Mouse (Mus musculus) MEL (cell line): ENCODE measurements around the gene Cyp2d10. TPM values are rescaled to one million over a fixed set of nuclear protein-coding genes. Genes with fewer than 3 reads are reported as not detected.
"Not testable (repeated sequence)": the region's sequence is repeated elsewhere in the genome, so short reads cannot be mapped to it uniquely, and the experiment has no call there.

Experiments used
- DNase-seq: peaks from one replicate; pipeline ENCODE4 v3.0.0; 2011; ENCODE audit warnings: low read depth, low spot score
- H3K27ac ChIP-seq: 2 replicates; pipeline ENCODE4 v1.5.1; 2012; ENCODE audit warnings: low read depth, mild to moderate bottlenecking, control low read depth, low read length, moderate library complexity; ENCODE audit not compliant: control insufficient read depth
- H3K27me3 ChIP-seq, 2 experiments: fragments of 150-350 bp in 1 of 2; sonication (generic) in 1 of 2; 2 replicates each; pipeline ENCODE4 v1.6.1; 2012; ENCODE audit warnings: low read length in 2 of 2, mild to moderate bottlenecking in 2 of 2, improper control_type of control experiment in 1 of 2, moderate library complexity in 1 of 2; ENCODE audit not compliant: insufficient read depth in 2 of 2, control insufficient read depth in 1 of 2
- H3K36me3 ChIP-seq, 2 experiments: 2 replicates each; pipeline ENCODE4 v1.6.1; 2012 to 2014; ENCODE audit warnings: low read length in 2 of 2, improper control_type of control experiment in 1 of 2, inconsistent platforms in 1 of 2, mild to moderate bottlenecking in 1 of 2; ENCODE audit not compliant: insufficient read depth in 2 of 2, control insufficient read depth in 1 of 2
- H3K4me1 ChIP-seq, 2 experiments: fragments of 150-350 bp in 1 of 2; sonication (generic) in 1 of 2; 2 replicates each; pipeline ENCODE4 v1.6.1; 2012; ENCODE audit warnings: low read length in 2 of 2, improper control_type of control experiment in 1 of 2, mild to moderate bottlenecking in 1 of 2; ENCODE audit not compliant: insufficient read depth in 2 of 2, control insufficient read depth in 1 of 2
- H3K4me3 ChIP-seq, 2 experiments: fragments of 150-350 bp in 1 of 2; sonication (generic) in 1 of 2; 2 replicates each; pipeline ENCODE4 v1.5.1; 2012; ENCODE audit warnings: low read depth in 2 of 2, low read length in 2 of 2, mild to moderate bottlenecking in 2 of 2, moderate library complexity in 2 of 2, control low read depth in 1 of 2, improper control_type of control experiment in 1 of 2; ENCODE audit not compliant: control insufficient read depth in 1 of 2, insufficient read depth in 1 of 2
- H3K79me2 ChIP-seq: 2 replicates; pipeline ENCODE4 v1.6.1; 2012; ENCODE audit warnings: mild to moderate bottlenecking, low read length, moderate library complexity; ENCODE audit not compliant: control insufficient read depth, poor library complexity, insufficient read depth
- H3K9ac ChIP-seq: 2 replicates; pipeline ENCODE4 v1.6.1; 2012; ENCODE audit warnings: low read depth, mild to moderate bottlenecking, control low read depth, low read length, moderate library complexity; ENCODE audit not compliant: control insufficient read depth, poor library complexity, severe bottlenecking
- H3K9me3 ChIP-seq: fragments of 150-350 bp; sonication (generic); replicated peaks from 2 replicates; pipeline ENCODE4 v1.6.1; 2012; ENCODE audit warnings: mild to moderate bottlenecking, low read length, improper control_type of control experiment, moderate library complexity; ENCODE audit not compliant: insufficient read depth
- CHD1 ChIP-seq: IDR thresholded peaks from 2 replicates; pipeline ENCODE4 v1.6.1; 2012; ENCODE audit warnings: low read depth, mild to moderate bottlenecking, inconsistent platforms, low read length, improper control_type of control experiment
- ELF1 ChIP-seq: IDR thresholded peaks from 2 replicates; pipeline ENCODE4 v1.6.1; 2014; ENCODE audit warnings: low read depth, mild to moderate bottlenecking, inconsistent platforms, low read length, improper control_type of control experiment, moderate library complexity
- MAX ChIP-seq: IDR thresholded peaks from 2 replicates; pipeline ENCODE4 v1.6.1; 2011; ENCODE audit warnings: low read length, improper control_type of control experiment
- MYC ChIP-seq: IDR thresholded peaks from 2 replicates; pipeline ENCODE4 v1.6.1; 2011; ENCODE audit warnings: low read depth, mild to moderate bottlenecking, low read length, improper control_type of control experiment, moderate library complexity
- POLR2AphosphoS5 ChIP-seq: IDR thresholded peaks from 2 replicates; pipeline ENCODE4 v1.6.1; 2012; ENCODE audit warnings: low read depth, borderline replicate concordance, mild to moderate bottlenecking, inconsistent platforms, low read length, moderate library complexity, mixed read lengths
- RAD21 ChIP-seq: IDR thresholded peaks from 2 replicates; pipeline ENCODE4 v1.6.1; 2011; ENCODE audit warnings: mild to moderate bottlenecking, low read depth, low read length, improper control_type of control experiment
- SIN3A ChIP-seq: IDR thresholded peaks from 2 replicates; pipeline ENCODE4 v1.6.1; 2012; ENCODE audit warnings: low read length, improper control_type of control experiment, inconsistent platforms
- UBTF ChIP-seq: IDR thresholded peaks from 2 replicates; pipeline ENCODE4 v1.6.1; 2012; ENCODE audit warnings: low read depth, mild to moderate bottlenecking, inconsistent platforms, low read length, improper control_type of control experiment, moderate library complexity, borderline replicate concordance; ENCODE audit not compliant: insufficient read depth
- ZNF384 ChIP-seq: IDR thresholded peaks from 2 replicates; pipeline ENCODE4 v1.6.1; 2012; ENCODE audit warnings: low read depth, mild to moderate bottlenecking, inconsistent platforms, low read length, improper control_type of control experiment
- polyA plus RNA-seq, 2 experiments: library from polyadenylated mRNA; stranded (reverse) in 1 of 2; unstranded in 1 of 2; fragments of >175 nt in 1 of 2; fragments of >200 nt in 1 of 2; gene quantifications; 2 replicates each; pipeline versions ENCODE4 v1.2.1 to v1.2.4; 2012; ENCODE audit warnings: low replicate concordance in 2 of 2, low read depth in 1 of 2; ENCODE audit not compliant: insufficient read length in 2 of 2, insufficient read depth in 1 of 2, missing spikeins in 1 of 2
- total RNA-seq: library from RNA; depleted of rRNA; stranded (reverse); fragments of 300-350 nt; gene quantifications from 2 replicates; pipeline ENCODE4 v1.2.3, GENCODE M21; 2012; rRNA removed

Gene Cyp2d10
- total RNA-seq (not detected in 2 replicates), polyA plus RNA-seq (not detected)

DNA sequence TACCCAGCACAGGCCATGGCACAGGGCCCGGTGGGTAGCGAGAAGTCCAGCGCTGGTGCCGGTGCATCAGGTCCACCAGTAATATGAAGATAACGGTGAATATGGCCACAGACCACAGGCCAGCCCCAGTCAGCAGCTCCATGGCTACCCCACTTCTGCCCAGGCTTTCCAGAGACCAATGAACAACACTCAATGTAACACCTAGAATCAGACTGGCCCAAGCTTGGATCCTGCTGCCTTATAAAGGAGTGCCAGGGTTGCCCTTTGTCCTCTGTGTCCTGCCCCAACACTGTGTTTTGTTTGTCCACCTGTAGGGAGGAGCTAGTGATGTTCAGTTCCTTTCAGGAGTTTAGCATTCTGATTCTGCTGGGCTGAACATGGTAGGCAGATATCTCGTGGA, at the start of gene Cyp2d10:
Gene Cyp2d10 (minus strand): TSS at position 215 of the 400 bp plus-strand sequence.
- H3K4me3 ChIP-seq = no peak within 1 kb of the TSS
- H3K27me3 ChIP-seq = peaks cover 0 to 5% of the 10 kb centered on the region in 2 experiments; a peak in 2 of 4 replicates
- no peak for DNase-seq
- H3K9ac ChIP-seq = no peak within 1 kb of the TSS
- no peaks in the 10 kb centered on the region for H3K36me3 ChIP-seq
- H3K27ac ChIP-seq = no peak within 1 kb of the TSS
- no peaks in the 10 kb centered on the region for H3K4me1 ChIP-seq
- no peaks in the 10 kb centered on the region for H3K9me3 ChIP-seq
- no peaks in the 10 kb centered on the region for H3K79me2 ChIP-seq
- TF ChIP-seq UBTF (no peak), MAX (no peak), ELF1 (no peak), ZNF384 (no peak), RAD21 (no peak), CHD1 (no peak), POLR2AphosphoS5 (no peak), MYC (no peak), SIN3A (no peak)

DNA sequence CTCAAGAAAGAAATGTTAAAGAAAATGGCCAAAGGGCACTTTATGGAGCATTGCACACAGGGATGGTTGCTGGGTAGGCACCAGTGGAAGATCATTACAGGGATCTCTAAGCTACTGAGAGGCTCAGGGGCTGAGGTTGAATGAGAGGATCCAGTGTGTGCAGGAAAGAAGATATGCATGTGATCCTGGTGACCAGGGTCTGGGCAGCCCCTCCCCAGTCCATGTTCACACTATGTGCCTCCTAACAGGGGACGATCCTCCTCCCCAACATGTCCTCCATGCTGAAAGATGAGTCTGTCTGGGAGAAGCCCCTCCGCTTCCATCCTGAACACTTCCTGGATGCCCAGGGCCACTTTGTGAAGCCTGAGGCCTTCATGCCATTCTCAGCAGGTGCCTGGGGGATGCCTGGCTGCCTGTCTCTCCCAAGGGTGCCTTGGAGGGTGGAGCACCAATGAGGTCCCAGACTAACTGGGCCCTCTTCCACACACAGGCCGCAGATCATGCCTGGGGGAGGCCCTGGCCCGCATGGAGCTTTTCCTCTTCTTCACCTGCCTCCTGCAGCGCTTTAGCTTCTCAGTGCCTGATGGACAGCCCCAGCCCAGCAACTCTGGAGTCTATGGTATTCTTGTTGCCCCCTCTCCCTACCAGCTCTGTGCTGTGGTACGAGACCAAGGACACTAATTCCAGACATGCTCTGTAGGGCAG, 49.2 kb upstream of the Cyp2d10 start:
- not testable (repeated sequence) for H3K27ac ChIP-seq, H3K79me2 ChIP-seq, H3K36me3 ChIP-seq, H3K27me3 ChIP-seq, H3K4me3 ChIP-seq, DNase-seq, H3K9me3 ChIP-seq, H3K4me1 ChIP-seq, H3K9ac ChIP-seq

DNA sequence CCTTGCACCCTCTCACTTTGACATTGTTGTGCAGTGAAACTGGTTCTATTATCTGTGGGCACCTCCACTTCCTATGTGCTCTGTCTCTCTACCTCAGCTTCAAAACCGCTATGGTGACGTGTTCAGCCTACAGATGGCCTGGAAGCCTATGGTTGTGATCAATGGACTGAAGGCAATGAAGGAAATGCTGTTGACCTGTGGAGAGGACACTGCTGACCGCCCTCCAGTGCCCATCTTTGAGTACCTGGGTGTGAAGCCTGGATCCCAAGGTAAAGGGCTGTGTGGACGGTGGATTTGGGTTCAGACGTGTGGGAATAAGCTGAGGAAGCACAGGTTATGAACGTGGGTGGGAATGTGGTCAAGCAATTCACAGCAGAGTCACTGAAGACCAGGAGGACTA, 46.5 kb upstream of the Cyp2d10 start:
- H3K27me3 ChIP-seq, H3K4me3 ChIP-seq, H3K36me3 ChIP-seq, H3K79me2 ChIP-seq, H3K9me3 ChIP-seq, H3K9ac ChIP-seq, H3K4me1 ChIP-seq, H3K27ac ChIP-seq, DNase-seq: not testable (repeated sequence)

DNA sequence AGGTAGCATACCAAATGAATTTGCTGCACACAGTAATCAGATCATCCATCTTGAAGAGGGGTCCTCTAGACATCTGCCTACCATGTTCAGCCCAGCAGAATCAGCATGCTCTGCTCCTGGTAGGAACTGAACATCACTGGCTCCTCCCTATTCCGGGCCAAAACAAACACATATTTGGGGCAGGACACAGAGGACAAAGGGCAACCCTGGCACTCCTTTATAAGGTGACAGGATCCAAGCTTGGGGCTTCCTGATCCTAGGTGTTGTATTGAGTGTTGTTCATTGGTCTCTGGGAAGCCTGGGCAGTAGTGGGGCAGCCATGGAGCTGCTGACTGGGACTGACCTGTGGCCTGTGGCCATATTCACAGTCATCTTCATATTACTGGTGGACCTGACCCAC, 45.1 kb upstream of the Cyp2d10 start:
- H3K4me3 ChIP-seq, H3K27me3 ChIP-seq, H3K4me1 ChIP-seq, H3K9ac ChIP-seq, H3K79me2 ChIP-seq, H3K36me3 ChIP-seq, DNase-seq, H3K27ac ChIP-seq, H3K9me3 ChIP-seq: not testable (repeated sequence)

DNA sequence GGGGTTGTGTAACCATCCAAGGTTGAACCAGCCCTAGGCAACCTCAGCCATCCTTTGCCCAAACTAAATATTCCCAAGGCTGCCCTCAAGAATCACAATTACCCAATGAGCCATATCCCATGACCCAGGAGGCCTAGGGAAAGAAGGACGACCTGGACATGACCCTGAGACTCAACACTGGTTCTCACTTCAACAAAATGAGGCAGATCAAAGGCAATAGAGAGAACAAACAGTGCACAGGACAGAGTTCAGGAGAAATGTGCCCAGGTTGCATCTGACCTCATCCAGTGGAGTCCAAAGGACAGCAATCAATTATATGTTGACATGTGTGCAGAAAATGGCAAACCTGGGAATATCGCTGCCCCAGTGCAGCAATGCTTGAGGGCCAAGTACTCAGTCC, 43.0 kb upstream of the Cyp2d10 start:
- H3K9me3 ChIP-seq, DNase-seq, H3K36me3 ChIP-seq, H3K27ac ChIP-seq, H3K4me3 ChIP-seq, H3K4me1 ChIP-seq, H3K79me2 ChIP-seq, H3K27me3 ChIP-seq, H3K9ac ChIP-seq: not testable (repeated sequence)
